Mouse (Mus musculus): ENCODE results near the gene Stxbp1. TPM values are rescaled to one million over a fixed set of nuclear protein-coding genes. Genes with fewer than 3 reads are reported as not detected.

Gene Stxbp1
- total and polyA plus RNA-seq, 2 experiments from 2014 or later = 12.6 to 23.5 TPM

DNA sequence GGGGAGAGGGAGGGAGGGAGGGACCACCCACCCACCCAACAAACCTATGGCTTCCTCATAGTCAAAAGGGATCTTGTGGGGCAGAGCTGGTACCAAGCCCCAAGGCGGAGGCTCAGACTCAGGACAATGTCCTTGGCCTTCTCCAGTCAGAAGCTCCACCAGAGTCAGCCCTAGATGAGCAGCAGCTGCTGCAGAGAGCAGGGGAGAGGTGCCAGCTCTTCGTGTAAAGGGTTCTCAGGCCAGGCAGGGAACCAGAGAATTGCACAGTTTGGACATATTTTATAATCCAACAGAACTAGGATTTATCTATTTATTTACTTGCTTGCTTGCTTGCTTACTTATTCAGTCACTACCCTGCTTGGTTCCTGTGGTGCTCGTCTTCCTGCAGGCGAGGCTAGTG lies 107.7 kb downstream of the Stxbp1 start:
- H3K4me3 ChIP-seq (ENCODE audit: low read depth, low read length) = no peak overlapping the region
- ATAC-seq (ENCODE audit: insufficient read depth, low read depth) (no peak), DNase-seq (ENCODE audit: low spot score) (no peak)
- H3K36me3 ChIP-seq (replicated peaks; ENCODE audit: control insufficient read depth, insufficient read depth, low read length) = no peaks in the 10 kb centered on the region; the same call in 1 of the 2 replicates
- peaks cover 20% of the 10 kb centered on the region for H3K27me3 ChIP-seq (ENCODE audit: control insufficient read depth, insufficient read depth, low read length)
- H3K4me1 ChIP-seq (ENCODE audit: control insufficient read depth, insufficient read depth) = peaks cover 8% of the 10 kb centered on the region
- no peak overlapping the region for H3K9ac ChIP-seq (replicated peaks; ENCODE audit: low read depth, low read length)
- no peak overlapping the region for H3K27ac ChIP-seq (ENCODE audit: low read depth)
- no peak for TF ChIP-seq EP300 (IDR thresholded peaks at IDR 0.05; ENCODE audit: low read depth)
- no peak for TF ChIP-seq CTCF (IDR thresholded peaks at IDR 0.05; ENCODE audit: low read depth)
- no peaks in the 10 kb centered on the region for H3K9me3 ChIP-seq (replicated peaks; ENCODE audit: control insufficient read depth, low read length)
- H3K4me2 ChIP-seq (ENCODE audit: low read depth, low read length) = no peak overlapping the region
- WGBS = 68% methylated on average over 4 of the region's 4 CpGs

Other genes starting within 250 kb of the Stxbp1 start
- 102 and 117 TPM in 2 replicates for gene St6galnac6, start 247.5 kb downstream of the Stxbp1 start, total RNA-seq (2014; rRNA removed; ENCODE audit: low replicate concordance)
- 44.1 and 44.3 TPM in 2 replicates for gene St6galnac6, start 247.5 kb downstream of the Stxbp1 start, polyA plus RNA-seq (2015; fragmentation: Nextera tagmentation; extraction: Ambion mirVana)
- 544 and 572 TPM in 2 replicates for gene Ak1, start 225.5 kb downstream of the Stxbp1 start, total RNA-seq (2014; rRNA removed; ENCODE audit: low replicate concordance)
- 721 and 737 TPM in 2 replicates for gene Ak1, start 225.5 kb downstream of the Stxbp1 start, polyA plus RNA-seq (2015; fragmentation: Nextera tagmentation; extraction: Ambion mirVana)
- 123 and 148 TPM in 2 replicates for gene Eng, start 200.7 kb downstream of the Stxbp1 start, total RNA-seq (2014; rRNA removed; ENCODE audit: low replicate concordance)
- gene Eng, start 200.7 kb downstream of the Stxbp1 start, polyA plus RNA-seq (2015; fragmentation: Nextera tagmentation; extraction: Ambion mirVana) = 133 and 137 TPM in 2 replicates
- 13.6 and 14.5 TPM in 2 replicates for gene Fpgs, start 143.1 kb downstream of the Stxbp1 start, total RNA-seq (2014; rRNA removed; ENCODE audit: low replicate concordance)
- 8.5 and 10.9 TPM in 2 replicates for gene Fpgs, start 143.1 kb downstream of the Stxbp1 start, polyA plus RNA-seq (2015; fragmentation: Nextera tagmentation; extraction: Ambion mirVana)
- 42.4 and 58.4 TPM in 2 replicates for gene Cdk9, start 134.2 kb downstream of the Stxbp1 start, total RNA-seq (2014; rRNA removed; ENCODE audit: low replicate concordance)
- gene Cdk9, start 134.2 kb downstream of the Stxbp1 start, polyA plus RNA-seq (2015; fragmentation: Nextera tagmentation; extraction: Ambion mirVana) = 33.1 and 35.5 TPM in 2 replicates
- gene Sh2d3c, start 126.2 kb downstream of the Stxbp1 start, total RNA-seq (2014; rRNA removed; ENCODE audit: low replicate concordance) = 17.0 and 26.2 TPM in 2 replicates
- 22.9 and 24.2 TPM in 2 replicates for gene Sh2d3c, start 126.2 kb downstream of the Stxbp1 start, polyA plus RNA-seq (2015; fragmentation: Nextera tagmentation; extraction: Ambion mirVana)
- not detected in 2 replicates for gene 6330409D20Rik, start 106.2 kb downstream of the Stxbp1 start, total RNA-seq (2014; rRNA removed; ENCODE audit: low replicate concordance)
- 0.15 TPM in 1 of 2 replicates, not detected in the other for gene 6330409D20Rik, start 106.2 kb downstream of the Stxbp1 start, polyA plus RNA-seq (2015; fragmentation: Nextera tagmentation; extraction: Ambion mirVana)
- gene Tor2a, start 90.0 kb downstream of the Stxbp1 start, total RNA-seq (2014; rRNA removed; ENCODE audit: low replicate concordance) = 34.6 and 65.3 TPM in 2 replicates
- 27.5 and 28.5 TPM in 2 replicates for gene Tor2a, start 90.0 kb downstream of the Stxbp1 start, polyA plus RNA-seq (2015; fragmentation: Nextera tagmentation; extraction: Ambion mirVana)
- gene Ttc16, start 71.6 kb downstream of the Stxbp1 start, total RNA-seq (2014; rRNA removed; ENCODE audit: low replicate concordance) = 1.9 TPM in 1 of 2 replicates, not detected in the other
- 0.08 and 0.21 TPM in 2 replicates for gene Ttc16, start 71.6 kb downstream of the Stxbp1 start, polyA plus RNA-seq (2015; fragmentation: Nextera tagmentation; extraction: Ambion mirVana)
- gene Ptrh1, start 71.5 kb downstream of the Stxbp1 start, total RNA-seq (2014; rRNA removed; ENCODE audit: low replicate concordance) = 4.8 and 5.3 TPM in 2 replicates
- gene Ptrh1, start 71.5 kb downstream of the Stxbp1 start, polyA plus RNA-seq (2015; fragmentation: Nextera tagmentation; extraction: Ambion mirVana) = 2.6 and 2.9 TPM in 2 replicates
- gene Cfap157, start 62.8 kb downstream of the Stxbp1 start, total RNA-seq (2014; rRNA removed; ENCODE audit: low replicate concordance) = not detected in 2 replicates
- gene Cfap157, start 62.8 kb downstream of the Stxbp1 start, polyA plus RNA-seq (2015; fragmentation: Nextera tagmentation; extraction: Ambion mirVana) = 0.22 and 0.56 TPM in 2 replicates
- gene Fam129b, start 28.9 kb upstream of the Stxbp1 start, total RNA-seq (2014; rRNA removed; ENCODE audit: low replicate concordance) = 59.6 and 60.1 TPM in 2 replicates
- 25.2 and 25.3 TPM in 2 replicates for gene Fam129b, start 28.9 kb upstream of the Stxbp1 start, polyA plus RNA-seq (2015; fragmentation: Nextera tagmentation; extraction: Ambion mirVana)
- gene Rpl12, start 114.3 kb upstream of the Stxbp1 start, total RNA-seq (2014; rRNA removed; ENCODE audit: low replicate concordance) = 242 and 255 TPM in 2 replicates
- gene Rpl12, start 114.3 kb upstream of the Stxbp1 start, polyA plus RNA-seq (2015; fragmentation: Nextera tagmentation; extraction: Ambion mirVana) = 76.9 and 80.1 TPM in 2 replicates
- 5.9 and 12.0 TPM in 2 replicates for gene Lrsam1, start 114.4 kb upstream of the Stxbp1 start, total RNA-seq (2014; rRNA removed; ENCODE audit: low replicate concordance)
- 5.4 and 5.6 TPM in 2 replicates for gene Lrsam1, start 114.4 kb upstream of the Stxbp1 start, polyA plus RNA-seq (2015; fragmentation: Nextera tagmentation; extraction: Ambion mirVana)
- gene Slc2a8, start 134.8 kb upstream of the Stxbp1 start, total RNA-seq (2014; rRNA removed; ENCODE audit: low replicate concordance) = 42.1 and 46.2 TPM in 2 replicates
- gene Slc2a8, start 134.8 kb upstream of the Stxbp1 start, polyA plus RNA-seq (2015; fragmentation: Nextera tagmentation; extraction: Ambion mirVana) = 24.7 and 27.9 TPM in 2 replicates

All from heart, postnatal 0 days (tissue).